Mouse (Mus musculus) CD4-positive, CD25-positive, alpha-beta regulatory T cell, adult 9 weeks (primary cell): ENCODE data around the gene Vmn2r19. TPM values are rescaled to one million over a fixed set of nuclear protein-coding genes. Genes with fewer than 3 reads are reported as not detected.

Source experiments
- polyA plus RNA-seq: library from polyadenylated mRNA; unstranded; fragments of 100-300 nt; shearing (Covaris generic); gene quantifications from one replicate; pipeline ENCODE4 v1.2.1, GENCODE M21; 2017

The Vmn2r19 gene
- polyA plus RNA-seq = not detected

DNA sequence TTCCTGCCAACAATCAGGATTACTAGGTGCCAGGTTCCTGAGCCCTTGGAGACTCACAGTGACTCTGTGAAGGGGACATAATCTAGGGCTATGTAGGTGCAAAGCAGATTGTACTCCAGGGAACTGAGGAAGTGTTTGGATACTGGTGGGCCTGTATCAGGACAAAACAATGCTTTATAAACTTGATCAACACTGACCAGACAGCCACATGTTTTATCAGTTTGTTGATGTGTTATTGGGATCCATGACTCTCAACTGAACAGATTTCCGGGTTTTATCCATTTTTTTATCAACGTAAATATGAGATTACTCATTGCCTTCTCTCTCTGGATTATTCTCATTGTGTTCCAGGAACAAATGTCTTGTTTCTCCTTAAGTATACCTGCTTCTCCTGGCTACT, at the start of gene Vmn2r19:
Vmn2r19 (plus strand) TSS at position 301 of the 400 bp plus-strand sequence.

DNA sequence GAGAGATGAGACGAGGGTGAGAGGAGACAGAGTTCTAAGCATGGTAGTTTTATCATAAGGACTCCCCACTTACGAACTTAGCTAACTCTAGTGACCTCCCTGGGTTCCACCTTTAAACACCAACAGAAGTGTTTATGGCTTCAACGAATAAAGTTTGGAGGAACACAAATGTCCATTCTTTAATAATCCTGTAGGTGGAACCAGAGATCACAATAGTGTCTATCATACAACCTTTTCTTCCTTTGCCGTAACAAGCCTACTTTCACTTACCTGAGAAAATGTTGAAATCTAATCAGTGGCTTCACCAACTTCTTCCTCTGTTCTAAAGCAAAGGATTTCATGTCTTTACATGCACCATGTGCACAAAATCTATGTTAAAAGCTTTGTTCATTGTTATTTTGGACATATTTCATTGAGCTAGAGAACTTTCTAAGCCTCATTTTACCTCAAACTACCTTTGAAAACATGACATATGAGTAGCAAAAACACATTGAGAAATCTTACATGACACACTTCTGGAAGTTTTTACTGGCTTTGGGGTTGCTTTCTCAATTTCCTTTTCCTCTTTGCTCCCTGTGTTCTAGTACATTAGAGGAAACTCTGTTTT, 46.5 kb upstream of the Vmn2r19 start, which contains the start of gene Clec4d:
Clec4d (plus strand) TSS at position 557 of the 607 bp plus-strand sequence.

DNA sequence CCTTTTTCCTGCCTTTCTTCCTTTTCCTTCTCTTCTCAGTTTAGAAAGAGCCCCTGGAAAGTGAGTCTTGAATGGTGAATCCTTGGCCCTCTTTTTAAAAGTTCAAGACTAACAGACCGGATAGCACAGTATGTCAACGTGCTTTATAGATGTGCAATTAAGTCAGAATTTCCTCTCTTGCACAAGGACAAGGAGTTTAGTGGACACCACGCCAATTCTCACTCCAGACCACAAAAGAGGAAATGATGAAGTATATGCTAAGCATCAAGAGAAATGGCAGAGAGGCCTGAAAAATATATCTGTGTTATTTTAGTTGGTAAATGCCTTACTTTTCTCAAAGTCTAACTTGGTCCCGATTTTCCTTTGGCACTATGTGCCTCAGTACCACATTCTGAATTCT, 18.4 kb upstream of the Vmn2r19 start, which contains the start of gene Clec4e:
Clec4e (minus strand) TSS at position 118 of the 400 bp plus-strand sequence.

Other genes with a start within 250 kb of the Vmn2r19 start
- gene Clec4a2, start 201.9 kb upstream of the Vmn2r19 start, polyA plus RNA-seq = 0.91 TPM
- gene Clec4b2, start 135.4 kb upstream of the Vmn2r19 start, polyA plus RNA-seq = not detected
- gene Clec4n, start 78.5 kb upstream of the Vmn2r19 start, polyA plus RNA-seq = 2.5 TPM
- gene Clec4d, start 46.2 kb upstream of the Vmn2r19 start, polyA plus RNA-seq = not detected
- not detected for gene Clec4e, start 18.5 kb upstream of the Vmn2r19 start, polyA plus RNA-seq
- not detected for gene Vmn2r20, start 109.8 kb downstream of the Vmn2r19 start, polyA plus RNA-seq
- not detected for gene Vmn2r21, start 225.1 kb downstream of the Vmn2r19 start, polyA plus RNA-seq